Mouse (Mus musculus): Measurements from ENCODE around the gene Ascc1. TPM values are rescaled to one million over a fixed set of nuclear protein-coding genes. Genes with fewer than 3 reads are reported as not detected.

Ascc1 gene
- polyA plus RNA-seq (2017; shearing (Covaris generic)) = 39.5 TPM

GRCm38 (mm10) chr10:60002673-60003212 is at the start of gene Ascc1, which contains the start of gene Anapc16:
Gene Ascc1 (plus strand): TSS chr10:60002805.
Gene Anapc16 (minus strand): TSS chr10:60003135.

GRCm38 (mm10) chr10:60106146-60106530 is 103.5 kb downstream of the Ascc1 start, which contains the start of gene Spock2:
Gene Spock2 (plus strand): TSS chr10:60106219.

Other genes starting within 250 kb of the Ascc1 start
- 22.7 TPM for gene Dnajb12, start 123.2 kb upstream of the Ascc1 start, polyA plus RNA-seq (2017; shearing (Covaris generic))
- gene Ddit4, start 51.0 kb upstream of the Ascc1 start, polyA plus RNA-seq (2017; shearing (Covaris generic)) = 5.0 TPM
- 72.2 TPM for gene Anapc16, start 330 bp downstream of the Ascc1 start, polyA plus RNA-seq (2017; shearing (Covaris generic))
- 0.26 TPM for gene Spock2, start 103.4 kb downstream of the Ascc1 start, polyA plus RNA-seq (2017; shearing (Covaris generic))
- gene Chst3, start 216.5 kb downstream of the Ascc1 start, polyA plus RNA-seq (2017; shearing (Covaris generic)) = not detected